Mouse (Mus musculus): Measurements from ENCODE around the gene Arhgap20.

DNA sequence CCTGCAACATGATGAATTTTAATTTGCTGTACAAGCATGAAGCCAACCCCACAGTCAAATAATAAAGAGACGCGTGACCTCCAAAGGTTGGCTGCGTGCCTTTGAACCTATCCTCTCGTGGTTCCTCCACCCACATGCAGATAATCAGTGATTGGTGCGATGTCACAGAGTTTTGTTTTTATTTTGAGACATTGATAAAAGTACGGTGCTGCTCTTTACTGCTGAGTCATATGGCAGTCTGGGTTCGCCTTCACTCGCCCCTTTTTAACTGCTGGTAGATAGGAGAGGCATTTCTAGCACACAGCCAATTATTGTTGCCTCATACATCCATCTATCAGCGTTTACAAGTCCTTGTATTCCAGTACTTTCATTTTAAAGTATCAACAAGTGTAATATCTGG is 34.0 kb downstream of the Arhgap20 start:
- no peak for TF ChIP-seq CTCF (IDR thresholded peaks at IDR 0.05; ENCODE audit: control insufficient read depth, insufficient read depth, insufficient replicate concordance, low read depth, low read length)
- no peak for TF ChIP-seq POLR2A (IDR thresholded peaks at IDR 0.05; ENCODE audit: control insufficient read depth, low read depth, low read length)

All from testis, adult 2 months (tissue).